In the genomic region with DNA sequence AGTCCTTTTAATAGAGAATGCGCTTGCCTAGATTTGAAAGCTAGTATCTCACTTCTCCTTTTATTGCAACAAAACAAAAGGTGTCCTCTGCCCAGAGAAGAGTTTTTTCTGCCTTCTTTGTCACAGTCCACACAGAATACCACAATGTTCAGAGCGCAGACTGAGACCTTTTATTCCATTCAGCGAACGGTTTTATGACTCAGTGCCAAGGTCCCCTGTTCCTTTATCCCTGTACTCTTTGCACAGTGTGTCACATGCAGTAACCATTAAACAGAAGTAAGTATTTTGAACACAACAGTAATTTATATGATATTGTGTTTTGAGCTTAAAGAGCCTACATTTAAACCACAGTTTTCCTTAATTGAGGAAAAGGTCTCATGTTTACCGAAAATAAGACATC, we compare ENCODE assay signal across 25 mouse cellular contexts.
DNase-seq lines count a peak whose midpoint lies in the region; ATAC-seq and TF ChIP-seq lines count a peak whose summit lies in the region.
"Had no signal": no experiment of that assay in that cellular context is flagged by ENCODE, and none has a peak within 500 bp of the region (broad histone marks: within the 10 kb centered on the region; RNA-seq: fewer than 3 reads in every experiment).

No protein-coding gene starts in this region.

- DNase-seq in A20 (ENCODE audit: low read depth, low spot score) (peak; percentile 35), adipocyte (ENCODE audit: low spot score) (no peak)
- peak; percentile 17 for DNase-seq in brain, embryonic 14.5 days (ENCODE audit: low read depth)
- no peak for DNase-seq in kidney, postnatal 10 days
- no peak for DNase-seq in retina, postnatal 1 day
- DNase-seq: adrenal gland, adult 2 months; adrenal gland, adult 8-10 months; adrenal gland, postnatal 10 days; adrenal gland, postnatal 14 days; adrenal gland, postnatal 25 days; adrenal gland, postnatal 36 days; B cell, adult 2 months; cerebellum, adult 11 months; cerebellum, adult 11-12 months; cerebellum, adult 18-20 months; cerebellum, adult 2 months; cerebellum, adult 8-10 months had no signal

- no peaks in the 10 kb centered on the region for H3K4me1 ChIP-seq in intestine, embryonic 15.5 days (replicated peaks)
- no peaks in the 10 kb centered on the region for H3K4me1 ChIP-seq in intestine, postnatal 0 days (replicated peaks; ENCODE audit: control insufficient read depth, insufficient read depth, low read length)
- no peaks in the 10 kb centered on the region for H3K4me1 ChIP-seq in intestine, embryonic 16.5 days (ENCODE audit: control insufficient read depth, insufficient read depth, low read length)

- H3K9me3 ChIP-seq in intestine, embryonic 15.5 days = no peaks in the 10 kb centered on the region
- no peaks in the 10 kb centered on the region for H3K9me3 ChIP-seq in intestine, postnatal 0 days (ENCODE audit: control insufficient read depth)
- no peaks in the 10 kb centered on the region for H3K9me3 ChIP-seq in intestine, embryonic 16.5 days (ENCODE audit: control insufficient read depth, low read length)
- H3K9me3 ChIP-seq: G1E had no signal

- no peak overlapping the region for H3K27ac ChIP-seq in intestine, embryonic 15.5 days
- H3K27ac ChIP-seq in intestine, postnatal 0 days (ENCODE audit: low read depth, low read length) = no peak overlapping the region
- no peak overlapping the region for H3K27ac ChIP-seq in intestine, embryonic 16.5 days (ENCODE audit: low read length)

- no peak overlapping the region for H3K4me2 ChIP-seq in intestine, embryonic 15.5 days (replicated peaks)
- no peak overlapping the region for H3K4me2 ChIP-seq in intestine, postnatal 0 days (replicated peaks; ENCODE audit: low read depth)
- no peak overlapping the region for H3K4me2 ChIP-seq in intestine, embryonic 16.5 days (ENCODE audit: low read depth, low read length)

- H3K4me3 ChIP-seq in intestine, embryonic 15.5 days (replicated peaks) = no peak overlapping the region
- H3K4me3 ChIP-seq in intestine, postnatal 0 days (ENCODE audit: low read depth, low read length) = no peak overlapping the region
- no peak overlapping the region for H3K4me3 ChIP-seq in intestine, embryonic 16.5 days (ENCODE audit: low read length)

- no peak for TF ChIP-seq CTCF in intestine, postnatal 0 days (IDR thresholded peaks at IDR 0.05; ENCODE audit: low read depth)
- no peak for TF ChIP-seq CTCF in brain, embryonic 14.5 days (IDR thresholded peaks at IDR 0.05; ENCODE audit: borderline replicate concordance, extremely low read depth, insufficient read depth, insufficient read length)

- 83% methylated on average over 5 of the region's 5 CpGs for WGBS in intestine, embryonic 15.5 days
- 66% methylated on average over 5 of the region's 5 CpGs for WGBS in intestine, postnatal 0 days
- 83% methylated on average over 5 of the region's 5 CpGs for WGBS in intestine, embryonic 16.5 days

- no peak for TF ChIP-seq POLR2A in brain, embryonic 14.5 days (IDR thresholded peaks at IDR 0.05; ENCODE audit: borderline replicate concordance, extremely low read depth, insufficient read depth, insufficient read length, poor library complexity, severe bottlenecking)

- H3K36me3 ChIP-seq in intestine, embryonic 15.5 days = no peaks in the 10 kb centered on the region
- H3K36me3 ChIP-seq in intestine, postnatal 0 days (ENCODE audit: control insufficient read depth, insufficient read depth) = no peaks in the 10 kb centered on the region
- H3K36me3 ChIP-seq in intestine, embryonic 16.5 days (ENCODE audit: control insufficient read depth, insufficient read depth, low read length) = no peaks in the 10 kb centered on the region
- H3K36me3 ChIP-seq: G1E had no signal

- no peak overlapping the region for H3K9ac ChIP-seq in intestine, embryonic 15.5 days
- H3K9ac ChIP-seq in intestine, postnatal 0 days (ENCODE audit: low read depth, low read length) = no peak overlapping the region
- H3K9ac ChIP-seq in intestine, embryonic 16.5 days (ENCODE audit: low read depth, low read length) = no peak overlapping the region

- H3K27me3 ChIP-seq in intestine, embryonic 15.5 days (replicated peaks) = no peaks in the 10 kb centered on the region
- no peaks in the 10 kb centered on the region for H3K27me3 ChIP-seq in intestine, postnatal 0 days (replicated peaks; ENCODE audit: control insufficient read depth, insufficient read depth, low read length)
- H3K27me3 ChIP-seq in intestine, embryonic 16.5 days (replicated peaks; ENCODE audit: control insufficient read depth, insufficient read depth, low read length) = no peaks in the 10 kb centered on the region
- H3K27me3 ChIP-seq: CH12.LX, Patski had no signal

- peak; percentile 73 for ATAC-seq in intestine, embryonic 15.5 days
- no peak for ATAC-seq in intestine, postnatal 0 days
- ATAC-seq in intestine, embryonic 16.5 days = peak; percentile 81
- ATAC-seq: activated CD4-positive, CD25-positive, alpha-beta regulatory T cell, adult 4 months; CD4-positive, CD25-positive, alpha-beta regulatory T cell, adult 4 months; Patski had no signal

Comparison
In these comparisons a context has a peak if more than half of its experiments do, and no peak if none do; other contexts are left out.
1. DNase-seq: peak in A20 (single experiment) and brain, embryonic 14.5 days (single experiment); none in kidney, postnatal 10 days (single experiment), adipocyte (single experiment) and retina, postnatal 1 day (single experiment).